Mouse (Mus musculus): Measurements from ENCODE around the gene Hist1h4h. TPM values are rescaled to one million over a fixed set of nuclear protein-coding genes. Genes with fewer than 3 reads are reported as not detected.

Gene Hist1h4h
- polyA plus RNA-seq, 3 experiments from 2014 or later = 3.9 to 8.3 (median 7.0) TPM

GRCm38 (mm10) chr13:23513517-23513916 is 17.3 kb upstream of the Hist1h4h start:
- no peak for ATAC-seq

GRCm38 (mm10) chr13:23515281-23515680 is 15.6 kb upstream of the Hist1h4h start:
- no peak for ATAC-seq

- no peak for ATAC-seq
Measured at GRCm38 (mm10) chr13:23515826-23516620, 14.8 kb upstream of the Hist1h4h start.

- peak; percentile 41 for ATAC-seq
Measured at GRCm38 (mm10) chr13:23516822-23517602, 13.8 kb upstream of the Hist1h4h start.

- peak; percentile 60 for ATAC-seq
Measured at GRCm38 (mm10) chr13:23517603-23518294, 13.1 kb upstream of the Hist1h4h start.

- peak; percentile 9 for ATAC-seq
Measured at GRCm38 (mm10) chr13:23518295-23518603, 12.6 kb upstream of the Hist1h4h start.

- ATAC-seq = peak; percentile 33
Measured at GRCm38 (mm10) chr13:23518885-23519284, 12.0 kb upstream of the Hist1h4h start.

- peak; percentile 18 for ATAC-seq
Measured at GRCm38 (mm10) chr13:23519416-23519815, 11.4 kb upstream of the Hist1h4h start.

- ATAC-seq = peak; percentile 41
Measured at GRCm38 (mm10) chr13:23521703-23522102, 9.1 kb upstream of the Hist1h4h start.

- ATAC-seq = no peak
Measured at GRCm38 (mm10) chr13:23523976-23524375, 6.9 kb upstream of the Hist1h4h start.

GRCm38 (mm10) chr13:23524654-23525053 is 6.2 kb upstream of the Hist1h4h start:
- ATAC-seq = peak; percentile 57

GRCm38 (mm10) chr13:23525901-23526300 is 4.9 kb upstream of the Hist1h4h start:
- no peak for ATAC-seq

- ATAC-seq = peak; percentile 25
Measured at GRCm38 (mm10) chr13:23526312-23526711, 4.5 kb upstream of the Hist1h4h start.

GRCm38 (mm10) chr13:23529005-23529404 is 1.8 kb upstream of the Hist1h4h start:
- no peak for ATAC-seq

- no peak for ATAC-seq
Measured at GRCm38 (mm10) chr13:23529480-23530165, 1.2 kb upstream of the Hist1h4h start.

- ATAC-seq = peak; percentile 13
Measured at GRCm38 (mm10) chr13:23530181-23530900, 509 bp upstream of the Hist1h4h start.

- no peak for ATAC-seq
Measured at GRCm38 (mm10) chr13:23532262-23533075, 1.6 kb downstream of the Hist1h4h start.

GRCm38 (mm10) chr13:23533560-23534367 is 2.9 kb downstream of the Hist1h4h start, which contains the start of gene Hist1h2af:
Hist1h2af (plus strand) TSS chr13:23533906.
- ATAC-seq = peak; percentile 31

- no peak for ATAC-seq
Measured at GRCm38 (mm10) chr13:23534368-23535131, 3.7 kb downstream of the Hist1h4h start.
